Mouse (Mus musculus) liver, embryonic 11.5 days (tissue): Measurements from ENCODE around the gene Pla2g12b. TPM values are rescaled to one million over a fixed set of nuclear protein-coding genes. Genes with fewer than 3 reads are reported as not detected.
"Not testable (repeated sequence)": the region's sequence is repeated elsewhere in the genome, so short reads cannot be mapped to it uniquely, and the experiment has no call there.

Experiments used
- ATAC-seq: fragments of 200-750 bp; cut with Nextera tagmentation; replicated peaks from 2 replicates; pipeline ENCODE4 v1.8.0; 2017; ENCODE audit warnings: moderate number of reproducible peaks, mild to moderate bottlenecking, moderate TSS enrichment, moderate library complexity; ENCODE audit not compliant: low FRiP score
- DNase-seq: peaks from one replicate; pipeline ENCODE4 v3.0.0-alpha.2; 2017; ENCODE audit warnings: low spot score
- H3K27ac ChIP-seq: fragments of 300-500 bp; sonication (generic); 2 replicates; pipeline ENCODE4 v1.5.1; 2014; ENCODE audit warnings: mild to moderate bottlenecking, low read depth, low read length, control low read depth
- H3K27me3 ChIP-seq: fragments of 300-500 bp; sonication (generic); replicated peaks from 2 replicates; pipeline ENCODE4 v1.6.1; 2014; ENCODE audit warnings: low read length, mixed read lengths; ENCODE audit not compliant: control insufficient read depth, insufficient read depth
- H3K36me3 ChIP-seq: fragments of 300-500 bp; sonication (generic); 2 replicates; pipeline ENCODE4 v1.6.1; 2014; ENCODE audit warnings: mild to moderate bottlenecking, low read length, moderate library complexity, mixed read lengths; ENCODE audit not compliant: control insufficient read depth, insufficient read depth
- H3K4me1 ChIP-seq: fragments of 300-500 bp; sonication (generic); replicated peaks from 2 replicates; pipeline ENCODE4 v1.6.1; 2014; ENCODE audit warnings: low read length, mixed read lengths; ENCODE audit not compliant: control insufficient read depth, insufficient read depth
- H3K4me2 ChIP-seq: fragments of 300-500 bp; sonication (generic); 2 replicates; pipeline ENCODE4 v1.6.1; 2014; ENCODE audit warnings: mild to moderate bottlenecking, control low read depth, moderate library complexity
- H3K4me3 ChIP-seq: fragments of 300-500 bp; sonication (generic); 2 replicates; pipeline ENCODE4 v1.5.1; 2014; ENCODE audit warnings: low read depth, low read length, control low read depth
- H3K9ac ChIP-seq: fragments of 300-500 bp; sonication (generic); 2 replicates; pipeline ENCODE4 v1.6.1; 2014; ENCODE audit warnings: low read depth, low read length, control low read depth
- H3K9me3 ChIP-seq: fragments of 300-500 bp; sonication (generic); 2 replicates; pipeline ENCODE4 v1.6.1; 2016; ENCODE audit warnings: low read length, inconsistent platforms, mixed read lengths; ENCODE audit not compliant: control insufficient read depth
- WGBS: fragments of 180-500 bp; shearing (Covaris S2); extraction: QIAGEN DNeasy Blood & Tissue Kit; methylation state at CpG from one replicate; pipeline ENCODE4 v1.1.7; 2014; 5-methylcytosine and 5-hydroxymethylcytosine counted together
- polyA plus RNA-seq: library from polyadenylated mRNA; unstranded; fragments of >200 nt; fragmentation: Nextera tagmentation; extraction: Ambion mirVana; gene quantifications from 2 replicates; pipeline ENCODE4 v1.2.1, GENCODE M21; 2014

Pla2g12b gene
- polyA plus RNA-seq, 1 experiment from 2014 or later, result 46.7 TPM

DNA sequence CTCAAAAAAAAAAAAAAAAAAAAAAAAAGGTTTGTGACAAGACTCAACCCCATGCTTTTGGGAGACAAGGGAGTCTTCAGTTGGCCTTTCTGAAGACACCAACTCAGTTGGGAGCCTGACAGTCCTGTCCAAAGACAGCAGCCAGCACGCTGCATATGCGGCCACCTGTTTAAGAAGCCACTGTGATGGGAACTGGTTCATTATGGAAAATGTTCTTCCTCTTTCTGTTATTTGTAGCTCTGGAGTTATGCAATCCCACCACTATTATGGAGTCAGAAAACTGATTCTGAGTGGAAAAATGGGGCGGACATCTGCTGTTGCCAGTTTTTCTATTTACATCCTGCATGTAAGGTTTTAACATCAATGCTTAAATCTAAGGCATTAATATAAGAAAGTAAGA, 13.8 kb upstream of the Pla2g12b start:
- Histone ChIP-seq H3K36me3 (no peaks in the 10 kb centered on the region), H3K27me3 (no peaks in the 10 kb centered on the region), H3K4me2 (no peak overlapping the region), H3K4me1 (no peaks in the 10 kb centered on the region), H3K9ac (no peak overlapping the region), H3K9me3 (no peaks in the 10 kb centered on the region), H3K27ac (no peak overlapping the region), H3K4me3 (no peak overlapping the region)
- 91% methylated on average over 3 of the region's 3 CpGs for WGBS
- DNase-seq, result no peak
- ATAC-seq, result no peak

DNA sequence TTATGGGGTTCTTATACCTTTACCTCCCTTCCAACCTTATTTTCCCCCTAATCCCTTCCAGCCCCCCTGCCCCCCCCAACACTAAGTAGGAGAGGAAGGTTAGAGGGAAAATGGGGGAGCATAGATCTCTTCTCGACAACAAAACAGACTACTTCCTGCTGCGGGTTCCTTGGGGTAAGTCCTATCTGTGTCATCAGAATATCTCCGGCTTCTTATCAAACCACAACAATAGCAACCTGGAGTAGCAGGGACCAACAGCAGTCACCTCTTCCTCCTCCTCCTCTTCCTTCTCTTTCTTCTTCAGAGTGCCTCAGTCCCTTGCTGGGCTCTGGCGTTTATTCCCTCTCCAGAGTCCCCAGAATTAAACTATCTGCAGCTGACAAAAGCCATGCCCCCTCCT, 11.6 kb upstream of the Pla2g12b start:
- Histone ChIP-seq H3K27me3 (no peaks in the 10 kb centered on the region), H3K9me3 (no peaks in the 10 kb centered on the region), H3K4me2 (no peak overlapping the region), H3K4me3 (no peak overlapping the region), H3K9ac (no peak overlapping the region), H3K36me3 (no peaks in the 10 kb centered on the region), H3K27ac (no peak overlapping the region), H3K4me1 (no peaks in the 10 kb centered on the region)
- 20% methylated on average over 4 of the region's 4 CpGs for WGBS
- ATAC-seq, result no peak
- no peak for DNase-seq

DNA sequence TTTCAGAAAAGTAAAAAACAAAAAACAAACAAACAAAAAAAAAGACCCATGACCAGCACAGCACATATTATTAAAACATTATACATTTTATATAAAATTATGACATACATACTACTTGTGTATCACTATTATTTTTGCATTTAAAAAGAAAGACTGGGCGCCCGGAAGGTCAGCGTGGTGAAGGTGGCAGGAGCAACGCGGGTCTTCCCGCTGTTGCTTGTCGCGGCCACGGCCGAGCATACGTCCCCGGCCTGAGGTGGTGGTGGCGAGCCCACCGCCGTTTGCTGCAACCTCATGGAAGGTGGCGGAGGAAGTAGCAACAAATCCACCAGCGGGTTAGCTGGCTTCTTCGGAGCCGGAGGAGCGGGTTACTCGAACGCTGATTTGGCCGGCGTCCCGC, 8.0 kb upstream of the Pla2g12b start, which contains the start of gene Gm10273:
Gene Gm10273 (plus strand): TSS at position 172 of the 400 bp plus-strand sequence.
- H3K4me2 ChIP-seq, H3K9me3 ChIP-seq, H3K4me1 ChIP-seq, H3K9ac ChIP-seq, DNase-seq, ATAC-seq, H3K27ac ChIP-seq, H3K4me3 ChIP-seq, H3K27me3 ChIP-seq, H3K36me3 ChIP-seq: not testable (repeated sequence)
- 90% methylated on average over 11 of the region's 25 CpGs for WGBS

DNA sequence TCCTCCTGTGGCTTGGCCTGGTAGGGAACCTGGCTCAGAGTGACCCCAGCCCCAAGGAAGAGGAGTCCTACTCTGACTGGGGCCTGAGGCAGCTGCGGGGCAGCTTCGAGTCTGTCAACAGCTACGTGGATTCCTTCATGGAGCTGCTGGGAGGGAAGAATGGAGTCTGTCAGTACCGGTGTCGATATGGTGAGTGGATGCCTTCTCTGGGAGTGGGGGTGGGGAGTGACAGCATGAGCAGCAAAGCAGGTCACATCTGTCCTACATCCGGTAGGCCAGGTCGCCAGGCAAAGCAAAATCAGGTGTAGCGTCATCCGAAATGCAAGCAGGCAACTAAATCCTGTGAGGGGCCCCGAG, 311 bp downstream of the Pla2g12b start:
- H3K27ac ChIP-seq, result peak overlapping the region; percentile 41; the same call in 1 of the 2 replicates
- no peaks in the 10 kb centered on the region for H3K27me3 ChIP-seq
- H3K4me3 ChIP-seq, result peak overlapping the region; percentile 41
- no peaks in the 10 kb centered on the region for H3K36me3 ChIP-seq
- DNase-seq (no peak), ATAC-seq (0 out of 2 replicates have a peak, but pooled peaks have one; percentile 5)
- H3K4me2 ChIP-seq, result peak overlapping the region; percentile 45
- peak overlapping the region; percentile 32; the same call in 1 of the 2 replicates for H3K9ac ChIP-seq
- no peaks in the 10 kb centered on the region for H3K9me3 ChIP-seq
- H3K4me1 ChIP-seq, result no peaks in the 10 kb centered on the region; the same call in 1 of the 2 replicates
- WGBS, result 57% methylated on average over 10 of the region's 10 CpGs

DNA sequence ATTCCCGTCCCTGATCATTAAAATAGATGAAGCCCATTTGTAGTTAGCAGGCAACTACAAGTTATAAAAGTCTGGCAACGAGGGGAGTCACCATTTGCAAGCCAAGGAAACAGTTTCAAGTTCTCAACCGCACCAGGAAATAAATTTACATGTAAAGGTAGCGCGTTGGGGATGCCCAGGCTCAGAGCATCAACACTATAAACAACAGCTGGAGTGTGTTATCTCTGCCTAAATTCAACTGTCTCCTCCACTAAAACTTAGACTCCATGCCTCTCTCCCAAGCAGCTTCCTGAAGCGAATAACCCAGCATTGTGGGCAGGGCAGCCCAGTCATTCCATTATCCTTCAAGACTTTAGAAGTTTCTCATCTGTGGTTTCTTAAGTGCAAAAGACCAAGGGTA, 5.0 kb downstream of the Pla2g12b start:
- H3K4me3 ChIP-seq, result no peak overlapping the region
- H3K27me3 ChIP-seq, result no peaks in the 10 kb centered on the region
- no peak overlapping the region for H3K9ac ChIP-seq
- WGBS, result 56% methylated on average over 6 of the region's 6 CpGs
- H3K36me3 ChIP-seq, result no peaks in the 10 kb centered on the region
- H3K4me2 ChIP-seq, result no peak overlapping the region
- DNase-seq, result no peak
- ATAC-seq, result no peak
- no peaks in the 10 kb centered on the region for H3K4me1 ChIP-seq
- H3K27ac ChIP-seq, result no peak overlapping the region
- H3K9me3 ChIP-seq, result no peaks in the 10 kb centered on the region

DNA sequence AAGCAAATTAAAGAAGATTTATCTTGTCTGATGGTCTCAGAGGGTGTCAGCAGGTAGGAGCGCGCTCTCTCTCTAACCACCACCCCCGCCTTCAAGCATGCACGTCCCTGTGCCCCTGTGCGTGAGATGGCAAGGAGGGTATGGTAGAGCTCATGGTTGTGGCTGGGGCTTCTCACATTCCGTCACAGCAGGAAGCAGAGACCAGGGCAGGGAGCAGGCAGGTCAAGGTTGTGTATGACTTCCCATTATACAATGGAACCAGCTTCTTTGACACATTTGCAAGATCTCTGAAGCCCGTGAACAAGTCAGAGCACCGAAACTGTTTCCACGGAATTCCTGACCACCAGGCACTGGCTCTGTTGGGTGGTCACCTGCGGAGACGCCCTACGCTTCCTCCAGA, 6.8 kb downstream of the Pla2g12b start:
- H3K4me1 ChIP-seq, result no peaks in the 10 kb centered on the region
- H3K4me3 ChIP-seq, result no peak overlapping the region
- no peak for ATAC-seq
- WGBS, result 74% methylated on average over 12 of the region's 12 CpGs
- no peak overlapping the region for H3K9ac ChIP-seq
- H3K36me3 ChIP-seq, result no peaks in the 10 kb centered on the region
- H3K27ac ChIP-seq, result no peak overlapping the region
- no peaks in the 10 kb centered on the region for H3K9me3 ChIP-seq
- no peaks in the 10 kb centered on the region for H3K27me3 ChIP-seq
- H3K4me2 ChIP-seq, result no peak overlapping the region
- no peak for DNase-seq

DNA sequence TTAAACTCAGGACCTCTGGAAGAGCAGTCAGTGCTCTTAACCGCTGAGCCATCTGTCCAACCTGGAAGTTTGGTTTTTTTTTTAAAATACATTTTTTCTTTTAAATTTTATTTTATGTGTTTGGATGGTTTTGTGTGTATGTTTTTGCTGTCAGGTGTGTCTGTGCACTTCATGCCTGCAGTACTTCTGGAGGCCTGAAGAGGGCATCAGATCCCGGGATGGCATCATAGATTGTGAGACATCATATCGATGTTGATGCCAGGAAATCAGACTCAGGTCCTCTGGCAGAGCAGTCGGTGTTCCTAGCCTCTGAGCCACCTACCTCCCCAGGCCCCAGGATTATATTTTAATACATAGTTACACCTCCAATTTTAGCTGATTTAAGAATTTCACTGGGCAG, 10.3 kb downstream of the Pla2g12b start:
- 83% methylated on average over 4 of the region's 4 CpGs for WGBS
- Histone ChIP-seq H3K4me1 (no peaks in the 10 kb centered on the region), H3K27me3 (no peaks in the 10 kb centered on the region), H3K27ac (no peak overlapping the region), H3K9ac (no peak overlapping the region), H3K4me2 (no peak overlapping the region), H3K36me3 (no peaks in the 10 kb centered on the region), H3K4me3 (no peak overlapping the region), H3K9me3 (no peaks in the 10 kb centered on the region)
- DNase-seq (no peak), ATAC-seq (no peak)

DNA sequence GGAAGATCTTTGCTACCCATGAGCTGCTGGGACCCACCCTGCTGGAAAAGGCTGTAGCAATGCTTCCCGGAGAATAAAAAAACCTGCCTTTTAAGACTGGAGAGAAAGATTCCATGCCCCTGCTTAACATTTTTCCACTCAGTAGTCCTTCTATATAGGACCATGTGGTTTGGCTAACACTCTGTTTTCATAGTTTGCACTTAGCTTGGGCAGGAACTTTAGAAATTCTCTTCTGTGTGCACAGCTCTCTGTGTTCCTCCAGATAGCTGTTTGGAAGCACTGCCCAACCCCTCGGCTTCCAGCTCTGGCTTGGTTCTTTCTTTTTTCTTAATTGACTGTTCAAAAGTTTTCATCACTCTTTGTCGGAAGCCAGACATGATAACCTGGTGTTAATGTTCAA, 13.2 kb downstream of the Pla2g12b start:
- WGBS, result 75% methylated on average over 3 of the region's 3 CpGs
- ATAC-seq (no peak), DNase-seq (no peak)
- no peak overlapping the region for H3K4me3 ChIP-seq
- no peaks in the 10 kb centered on the region for H3K4me1 ChIP-seq
- H3K27me3 ChIP-seq, result no peaks in the 10 kb centered on the region
- no peak overlapping the region for H3K9ac ChIP-seq
- H3K4me2 ChIP-seq, result no peak overlapping the region
- H3K9me3 ChIP-seq, result no peaks in the 10 kb centered on the region
- no peak overlapping the region for H3K27ac ChIP-seq
- no peaks in the 10 kb centered on the region for H3K36me3 ChIP-seq

DNA sequence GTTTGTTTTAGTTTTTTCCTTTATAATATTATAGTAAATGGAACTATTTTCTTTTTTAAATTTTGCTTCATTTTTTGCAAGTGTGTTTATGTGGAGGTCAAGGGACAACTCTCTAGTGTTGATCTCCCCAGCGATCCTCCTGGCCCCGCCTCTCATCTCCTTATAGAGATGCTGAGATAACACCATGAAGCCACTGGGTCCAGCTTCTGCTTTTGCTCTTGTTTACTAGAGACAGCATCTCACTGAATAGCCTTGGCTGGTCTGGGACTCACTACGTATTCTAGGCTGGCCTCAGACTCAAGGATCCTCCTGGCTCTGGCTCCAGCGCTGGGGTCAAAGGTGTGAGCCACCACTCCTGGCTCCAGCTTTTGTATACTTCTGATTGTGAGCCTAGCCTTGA, 16.1 kb downstream of the Pla2g12b start:
- no peaks in the 10 kb centered on the region for H3K27me3 ChIP-seq
- WGBS, result 69% methylated on average over 4 of the region's 4 CpGs
- ATAC-seq (no peak), DNase-seq (no peak)
- no peaks in the 10 kb centered on the region for H3K36me3 ChIP-seq
- no peak overlapping the region for H3K4me2 ChIP-seq
- no peak overlapping the region for H3K9ac ChIP-seq
- H3K4me1 ChIP-seq, result no peaks in the 10 kb centered on the region
- H3K4me3 ChIP-seq, result no peak overlapping the region
- H3K27ac ChIP-seq, result no peak overlapping the region
- H3K9me3 ChIP-seq, result no peaks in the 10 kb centered on the region
